Mouse (Mus musculus): Measurements from ENCODE around the gene Fubp1.

Fubp1 gene

DNA sequence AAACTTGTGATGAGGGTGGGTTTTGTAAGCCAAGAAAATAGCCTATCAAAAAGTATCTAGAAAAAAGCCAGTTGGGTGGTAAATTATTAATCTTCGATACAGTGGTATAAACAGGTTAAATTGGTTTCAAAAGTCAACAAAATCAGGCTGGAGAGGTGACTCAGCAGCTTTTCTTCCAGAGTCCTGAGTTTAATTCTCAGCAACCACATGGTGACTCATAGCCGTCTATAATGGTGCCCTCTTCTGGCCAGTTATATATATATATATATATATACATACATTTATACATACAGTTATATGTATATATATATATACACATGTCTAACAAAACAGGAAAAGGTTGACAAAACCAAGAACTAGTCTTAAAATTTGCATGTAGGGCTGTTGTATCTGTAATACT is 28.6 kb downstream of the Fubp1 start:
- peak; percentile 47 for DNase-seq

DNA sequence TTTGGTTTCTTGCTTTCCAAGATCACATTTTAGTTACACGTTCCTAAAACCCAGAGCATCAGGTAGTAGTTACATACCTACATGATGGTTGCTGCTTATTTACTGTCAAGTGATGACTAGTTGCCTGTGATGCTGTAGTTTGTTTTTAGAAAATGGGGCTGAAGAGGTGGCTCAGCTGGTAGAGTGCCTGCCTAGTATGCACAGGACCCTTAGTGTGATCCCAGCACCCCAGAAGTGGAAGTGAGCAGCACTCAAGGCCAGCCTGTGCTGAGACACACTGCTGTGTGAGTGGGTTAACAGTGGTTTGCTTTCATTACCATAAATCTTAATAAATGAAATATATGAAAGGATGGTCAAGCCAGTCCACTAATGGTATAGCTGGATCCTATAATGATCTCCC is 29.4 kb downstream of the Fubp1 start:
- DNase-seq, result no peak

- no peak for DNase-seq
Measured at GRCm38 (mm10) chr3:152241098-152241497, 30.9 kb downstream of the Fubp1 start.

- no peak for DNase-seq
Measured at GRCm38 (mm10) chr3:152243304-152243703, 33.1 kb downstream of the Fubp1 start.

DNA sequence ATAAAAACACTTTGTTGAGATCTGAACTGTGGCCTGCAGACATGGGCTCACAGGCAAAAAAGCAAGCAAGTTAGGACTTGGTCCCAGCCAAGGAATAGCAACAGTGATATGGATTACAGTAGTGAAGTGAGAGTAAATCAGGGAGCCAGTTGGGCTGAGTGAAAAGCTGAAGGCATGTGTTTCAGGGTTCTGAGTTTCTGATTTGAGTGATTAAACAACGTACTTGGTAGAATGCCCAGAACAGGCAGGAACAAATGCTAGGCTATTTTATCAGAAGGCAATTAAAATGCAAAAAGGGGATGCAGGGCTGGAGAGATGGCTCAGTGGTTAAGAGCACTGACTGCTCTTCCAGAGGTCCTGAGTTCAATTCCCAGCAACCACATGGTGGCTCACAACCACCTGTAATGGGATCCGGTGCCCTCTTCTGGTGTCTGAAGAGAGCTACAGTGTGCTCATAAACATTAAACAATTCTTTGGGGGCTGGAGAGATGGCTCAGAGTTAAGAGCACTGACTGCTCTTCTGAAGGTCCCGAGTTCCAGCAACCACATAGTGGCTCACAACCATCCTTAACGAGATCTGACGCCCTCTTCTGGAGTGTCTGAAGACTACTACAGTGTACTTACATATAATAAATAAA is 35.2 kb downstream of the Fubp1 start:
- DNase-seq, result no peak

- DNase-seq, result no peak
Measured at GRCm38 (mm10) chr3:152247708-152248107, 37.5 kb downstream of the Fubp1 start.

DNA sequence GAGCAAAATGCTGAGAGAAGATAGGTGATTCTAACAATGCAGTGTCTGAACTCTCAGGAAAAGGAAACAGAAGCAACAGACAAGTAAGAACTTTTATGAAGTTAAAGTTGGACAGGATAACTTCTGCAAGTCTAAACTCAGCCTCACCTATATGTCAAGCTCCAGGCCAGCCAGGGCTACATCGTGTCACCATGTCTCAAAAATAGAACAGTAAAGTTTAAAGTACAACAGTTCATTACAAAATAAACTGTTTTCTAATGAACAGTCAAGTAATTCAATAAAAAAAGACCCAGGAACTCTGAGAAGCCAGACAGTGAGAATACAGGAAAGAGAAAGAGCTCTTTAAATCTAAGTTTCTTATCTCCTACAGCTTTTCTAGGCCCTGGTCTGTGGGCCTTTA is 40.3 kb downstream of the Fubp1 start:
- DNase-seq, result no peak

- DNase-seq, result no peak
Measured at GRCm38 (mm10) chr3:152257528-152257927, 47.3 kb downstream of the Fubp1 start.

GRCm38 (mm10) chr3:152259409-152259808 is 49.2 kb downstream of the Fubp1 start:
- peak; percentile 76 for DNase-seq

GRCm38 (mm10) chr3:152260362-152260761 is 50.1 kb downstream of the Fubp1 start:
- DNase-seq, result no peak

DNA sequence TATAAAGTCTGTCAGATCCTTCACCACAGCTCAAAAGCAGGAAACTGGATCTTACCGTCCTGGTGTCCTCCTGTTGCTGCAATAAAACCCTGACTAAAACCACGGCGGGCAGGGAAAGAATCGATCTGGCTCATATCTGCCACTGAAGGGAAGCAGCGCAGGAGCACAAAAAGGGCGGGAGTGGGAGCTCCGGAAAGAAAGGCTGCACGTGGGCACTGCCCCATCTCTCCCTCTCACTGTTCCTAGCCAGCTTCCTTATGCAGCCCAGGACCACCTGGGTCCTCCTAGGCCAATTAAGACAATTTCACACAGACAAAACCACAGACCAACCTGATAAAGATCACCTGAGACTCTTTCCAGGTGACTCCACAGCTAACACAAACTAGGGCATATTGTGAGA is 51.2 kb downstream of the Fubp1 start:
- no peak for DNase-seq

DNA sequence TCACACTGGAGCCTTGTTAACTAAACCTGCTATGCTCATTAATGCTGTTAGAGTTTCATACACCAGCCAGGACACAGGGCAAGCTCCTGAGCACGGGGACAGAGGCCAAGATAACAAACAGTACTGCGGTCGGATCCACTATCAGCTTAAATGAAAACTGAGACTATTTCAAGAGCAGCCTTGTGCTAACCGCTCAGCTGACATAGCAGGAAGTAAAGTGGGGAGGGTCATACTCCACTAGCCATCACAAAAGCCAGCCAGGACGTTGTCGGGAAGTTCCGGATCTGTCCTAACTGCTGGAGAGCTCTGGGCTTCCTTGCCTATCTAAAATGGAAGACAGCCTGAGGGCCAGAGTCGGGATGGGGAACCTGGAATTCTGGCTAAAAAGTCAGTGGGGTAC is 51.7 kb downstream of the Fubp1 start:
- DNase-seq, result peak; percentile 14

DNA sequence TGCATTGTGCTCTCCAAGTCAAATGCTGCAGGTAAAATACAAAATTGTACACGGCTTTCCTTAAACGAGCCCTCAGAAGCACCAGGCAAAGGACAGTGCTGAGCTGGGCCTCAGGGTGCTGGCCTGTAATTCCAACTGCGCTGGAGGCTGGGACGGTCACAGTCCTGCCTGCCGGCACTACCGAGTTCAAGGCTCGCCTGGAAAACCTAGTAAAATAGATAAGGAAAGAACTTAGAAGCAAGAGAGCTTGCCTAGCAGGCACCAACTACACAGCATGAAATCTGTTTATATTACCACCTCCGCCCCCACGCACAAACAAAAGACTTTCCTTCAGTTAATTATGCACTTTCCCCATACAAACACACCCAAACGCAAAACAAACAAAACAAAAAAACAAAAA is 54.2 kb downstream of the Fubp1 start:
- no peak for DNase-seq

DNA sequence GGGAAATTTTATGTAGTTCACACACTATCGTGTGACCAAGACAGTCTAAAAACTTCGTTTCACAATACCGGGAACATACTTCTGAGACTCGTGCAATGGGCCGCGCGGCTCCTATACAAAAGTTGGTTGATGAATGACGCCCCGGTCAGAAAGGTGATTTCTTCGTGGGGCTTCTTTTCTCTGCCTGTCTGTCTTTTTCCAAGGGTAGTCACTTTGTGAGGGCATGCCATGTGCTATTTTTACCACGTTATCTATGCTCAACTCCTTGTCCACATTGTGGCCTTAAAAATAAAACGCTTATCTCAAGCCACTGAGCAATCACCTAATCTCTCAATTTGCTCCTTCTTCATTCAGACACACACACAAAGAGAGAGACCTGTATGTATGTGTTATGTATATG is 54.6 kb downstream of the Fubp1 start:
- DNase-seq, result no peak

DNA sequence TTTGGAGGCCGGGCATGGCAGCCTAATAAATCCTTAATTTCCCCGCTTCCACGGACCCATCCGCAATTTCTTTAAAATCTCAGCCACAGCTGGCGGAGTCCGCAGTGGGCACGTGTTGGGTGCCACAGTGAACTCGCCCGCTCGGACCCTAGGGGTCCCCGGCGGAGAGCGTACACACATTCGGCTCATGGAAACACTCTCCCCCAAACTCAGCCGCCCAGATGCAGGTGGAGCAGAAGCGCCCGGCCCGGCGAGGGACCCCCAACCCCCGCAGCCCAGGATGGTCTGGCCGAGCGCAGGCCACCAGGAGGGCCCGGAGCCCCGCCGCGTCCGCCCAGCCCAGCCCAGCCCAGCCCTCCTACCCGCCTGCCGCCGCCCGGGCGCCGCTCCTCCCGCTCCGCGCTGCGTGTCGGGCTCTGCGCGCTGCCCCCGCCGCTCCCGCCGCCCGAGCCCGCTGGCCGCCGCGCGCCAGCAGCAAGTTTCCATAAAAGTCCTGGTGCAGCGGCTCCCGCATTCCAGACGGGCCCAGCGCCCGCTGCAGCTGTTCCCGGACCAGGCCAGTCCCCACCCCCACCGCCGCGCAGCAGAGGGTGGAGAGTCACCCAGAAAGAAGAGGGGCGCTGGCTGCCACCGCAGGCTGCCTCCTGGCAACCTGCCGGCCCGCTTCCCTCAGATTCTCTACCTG is 55.3 kb downstream of the Fubp1 start:
- DNase-seq, result peak; percentile 71

- no peak for DNase-seq
Measured at GRCm38 (mm10) chr3:152266036-152266421, 55.8 kb downstream of the Fubp1 start, which contains the start of gene Nexn. Nexn (minus strand) TSS chr3:152266350.

- no peak for DNase-seq
Measured at GRCm38 (mm10) chr3:152268099-152268498, 57.9 kb downstream of the Fubp1 start.

DNA sequence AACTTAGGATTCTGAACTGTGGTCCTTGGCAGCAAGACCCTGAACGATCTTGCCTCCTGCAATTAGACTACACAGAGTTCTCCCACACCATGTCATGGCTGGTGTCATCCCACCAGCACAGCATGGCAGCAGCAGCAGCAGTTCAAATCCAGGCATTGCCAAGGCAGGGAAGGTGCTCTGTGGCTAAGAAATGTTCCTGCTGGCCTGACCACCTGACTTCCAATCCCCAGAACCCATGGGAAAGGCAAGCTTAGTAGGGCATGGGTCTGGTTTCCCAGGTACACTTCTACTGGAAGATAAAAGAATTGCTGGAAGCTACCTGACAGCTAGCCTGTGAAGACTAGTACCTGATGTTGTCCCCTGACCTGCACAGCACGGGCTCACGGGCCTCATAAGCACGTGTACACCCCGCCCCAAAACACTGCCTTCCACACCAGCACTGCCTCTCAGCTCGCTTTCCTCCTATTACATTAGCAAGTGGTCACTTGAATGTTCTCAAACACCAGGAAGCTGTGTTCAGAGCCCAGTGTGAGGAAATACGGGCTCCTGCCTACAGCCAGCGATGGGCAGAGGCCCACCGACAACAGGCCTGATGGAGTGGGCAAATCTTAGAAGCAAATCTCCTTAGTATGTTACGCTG is 61.0 kb downstream of the Fubp1 start:
- DNase-seq, result no peak

DNA sequence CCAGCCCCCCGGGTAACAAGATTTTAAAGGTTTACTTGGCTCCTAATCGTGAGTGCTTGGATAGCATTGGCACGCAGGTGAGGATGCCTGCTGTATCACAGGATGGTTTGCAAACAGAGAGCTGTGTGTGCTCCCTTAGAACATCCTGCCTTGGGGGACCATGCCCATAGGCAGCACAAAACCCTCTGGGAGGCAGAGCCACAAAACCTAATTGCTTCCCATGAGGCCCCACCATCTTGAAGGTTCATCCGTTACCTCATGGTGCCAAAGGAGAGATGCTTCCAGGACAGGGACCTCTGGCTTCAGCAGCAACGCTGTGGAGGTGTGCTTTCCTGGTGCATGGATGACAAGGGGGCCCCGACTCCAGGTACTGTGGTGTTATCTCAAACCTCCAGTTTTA is 61.7 kb downstream of the Fubp1 start:
- DNase-seq, result no peak

DNA sequence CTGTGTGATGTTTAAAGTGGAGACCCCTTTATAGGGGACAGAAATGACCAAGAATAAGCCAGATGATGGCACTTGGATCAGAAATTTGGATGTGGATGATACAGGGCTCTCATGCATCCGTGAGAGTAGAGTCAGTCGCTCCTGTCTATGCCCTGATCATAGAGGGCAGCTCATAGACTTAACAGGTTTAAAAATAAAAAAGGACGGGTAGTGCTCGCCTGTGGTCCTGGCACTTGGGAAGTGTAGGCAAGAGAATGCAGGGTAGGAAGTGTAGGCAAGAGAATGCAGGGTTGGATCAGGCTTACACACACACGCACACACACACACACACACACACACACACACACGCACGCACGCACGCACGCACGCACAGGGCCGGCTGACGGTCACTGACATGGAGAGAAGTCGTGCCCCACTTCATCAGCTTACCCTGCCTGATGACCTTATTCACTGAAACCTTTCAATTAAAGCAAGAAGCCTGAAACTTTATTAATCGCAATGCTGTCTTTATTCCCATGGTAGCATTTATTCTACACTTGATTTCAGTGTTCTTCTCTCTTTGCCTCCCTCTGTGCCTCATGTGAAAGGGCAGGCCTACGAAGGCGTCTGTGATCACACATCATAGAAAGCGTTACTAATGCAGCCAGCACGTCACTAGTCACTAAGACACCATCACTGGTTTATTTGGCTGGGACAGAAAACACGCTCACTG is 62.9 kb downstream of the Fubp1 start:
- no peak for DNase-seq

DNA sequence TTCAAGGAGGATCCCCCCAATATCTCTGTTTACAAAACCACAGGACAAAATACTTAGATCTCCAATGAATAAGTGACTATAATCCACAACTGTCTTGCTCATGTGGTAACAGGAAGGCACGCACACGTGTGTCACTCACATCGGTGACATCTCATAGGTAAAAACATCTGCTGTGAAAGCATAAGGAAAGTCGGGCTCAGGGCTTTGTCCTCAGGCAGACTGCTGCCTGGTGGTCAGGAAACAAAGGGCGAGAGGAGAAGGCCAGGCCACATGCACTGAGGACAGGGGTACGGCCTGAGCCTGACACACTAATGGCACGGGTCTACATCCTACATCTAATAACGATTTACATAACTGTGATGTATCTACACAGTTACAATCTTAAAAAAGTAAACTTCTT is 64.8 kb downstream of the Fubp1 start:
- DNase-seq, result no peak

DNA sequence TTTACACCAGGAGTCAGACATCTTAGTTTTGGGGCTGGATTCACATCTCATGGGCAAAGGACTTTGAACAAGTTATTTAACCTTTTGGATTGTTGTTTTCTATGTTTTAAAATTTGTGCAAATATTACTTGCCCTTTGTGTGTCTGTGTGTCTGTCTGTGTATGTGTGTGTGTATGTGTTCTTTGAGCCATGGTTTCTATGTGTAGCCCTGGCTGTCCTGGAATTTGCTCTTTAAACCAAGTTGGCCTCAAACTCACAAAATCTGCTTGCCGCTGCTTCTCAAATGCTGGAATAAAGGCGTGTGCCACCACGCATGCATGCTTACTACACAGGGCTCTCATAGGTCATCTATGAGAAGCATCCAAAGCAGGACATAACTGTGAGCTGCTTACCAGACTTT is 66.7 kb downstream of the Fubp1 start:
- no peak for DNase-seq

- no peak for DNase-seq
Measured at GRCm38 (mm10) chr3:152277912-152278311, 67.7 kb downstream of the Fubp1 start.

GRCm38 (mm10) chr3:152278431-152278830 is 68.2 kb downstream of the Fubp1 start:
- no peak for DNase-seq

Measured in kidney, adult 11 months (tissue).